Mouse (Mus musculus): ENCODE data around the gene Nrros. TPM values are rescaled to one million over a fixed set of nuclear protein-coding genes. Genes with fewer than 3 reads are reported as not detected.

The Nrros gene
- polyA plus RNA-seq, 1 experiment from 2014 or later = 6.6 TPM

GRCm38 (mm10) chr16:32115781-32116180, 49.6 kb downstream of the Nrros start:
- WGBS (ENCODE audit: insufficient replicate concordance) = 43% methylated on average over 6 of the region's 6 CpGs
- no peak overlapping the region for H3K27ac ChIP-seq (ENCODE audit: low read depth, low read length)
- peak overlapping the region; percentile 17; the same call in 1 of the 2 replicates for H3K4me2 ChIP-seq
- no peaks in the 10 kb centered on the region for H3K36me3 ChIP-seq (ENCODE audit: control insufficient read depth, insufficient read depth, low read length)
- H3K9ac ChIP-seq (ENCODE audit: low read depth, low read length) = no peak overlapping the region
- no peak for ATAC-seq (replicated peaks; ENCODE audit: insufficient number of reproducible peaks, low FRiP score, low TSS enrichment)
- H3K4me3 ChIP-seq (ENCODE audit: low read depth, low read length) = no peak overlapping the region
- H3K9me3 ChIP-seq (replicated peaks; ENCODE audit: control insufficient read depth, low read length) = no peaks in the 10 kb centered on the region
- H3K4me1 ChIP-seq (ENCODE audit: control insufficient read depth, insufficient read depth, low read length) = no peaks in the 10 kb centered on the region
- no peaks in the 10 kb centered on the region for H3K27me3 ChIP-seq (ENCODE audit: control insufficient read depth, insufficient read depth, low read length)

GRCm38 (mm10) chr16:32114968-32115695, 50.3 kb downstream of the Nrros start:
- Histone ChIP-seq H3K27me3 (ENCODE audit: control insufficient read depth, insufficient read depth, low read length) (no peaks in the 10 kb centered on the region), H3K9me3 (replicated peaks; ENCODE audit: control insufficient read depth, low read length) (no peaks in the 10 kb centered on the region), H3K9ac (ENCODE audit: low read depth, low read length) (no peak overlapping the region), H3K36me3 (ENCODE audit: control insufficient read depth, insufficient read depth, low read length) (no peaks in the 10 kb centered on the region), H3K4me1 (ENCODE audit: control insufficient read depth, insufficient read depth, low read length) (no peaks in the 10 kb centered on the region), H3K4me2 (peak overlapping the region; percentile 3; the same call in 1 of the 2 replicates), H3K27ac (ENCODE audit: low read depth, low read length) (no peak overlapping the region), H3K4me3 (ENCODE audit: low read depth, low read length) (no peak overlapping the region)
- WGBS (ENCODE audit: insufficient replicate concordance) = 18% methylated on average over 15 of the region's 15 CpGs
- no peak for ATAC-seq (replicated peaks; ENCODE audit: insufficient number of reproducible peaks, low FRiP score, low TSS enrichment)

GRCm38 (mm10) chr16:32114406-32114805, 51.0 kb downstream of the Nrros start:
- no peaks in the 10 kb centered on the region for H3K9me3 ChIP-seq (replicated peaks; ENCODE audit: control insufficient read depth, low read length)
- ATAC-seq (replicated peaks; ENCODE audit: insufficient number of reproducible peaks, low FRiP score, low TSS enrichment) = no peak
- H3K4me2 ChIP-seq = no peak overlapping the region
- H3K9ac ChIP-seq (ENCODE audit: low read depth, low read length) = no peak overlapping the region
- no peak overlapping the region for H3K27ac ChIP-seq (ENCODE audit: low read depth, low read length)
- H3K4me3 ChIP-seq (ENCODE audit: low read depth, low read length) = no peak overlapping the region
- H3K36me3 ChIP-seq (ENCODE audit: control insufficient read depth, insufficient read depth, low read length) = no peaks in the 10 kb centered on the region
- H3K4me1 ChIP-seq (ENCODE audit: control insufficient read depth, insufficient read depth, low read length) = no peaks in the 10 kb centered on the region
- no peaks in the 10 kb centered on the region for H3K27me3 ChIP-seq (ENCODE audit: control insufficient read depth, insufficient read depth, low read length)
- 76% methylated on average over 10 of the region's 10 CpGs for WGBS (ENCODE audit: insufficient replicate concordance)

GRCm38 (mm10) chr16:32113541-32114218, 51.7 kb downstream of the Nrros start:
- 0 out of 2 replicates have a peak overlapping the region, but pooled peaks have one; percentile 34 for H3K9ac ChIP-seq (ENCODE audit: low read depth, low read length)
- no peaks in the 10 kb centered on the region for H3K4me1 ChIP-seq (ENCODE audit: control insufficient read depth, insufficient read depth, low read length)
- H3K4me2 ChIP-seq = peak overlapping the region; percentile 43; the same call in 1 of the 2 replicates
- no peaks in the 10 kb centered on the region for H3K9me3 ChIP-seq (replicated peaks; ENCODE audit: control insufficient read depth, low read length)
- H3K4me3 ChIP-seq (ENCODE audit: low read depth, low read length) = no peak overlapping the region
- H3K27ac ChIP-seq (ENCODE audit: low read depth, low read length) = peak overlapping the region; percentile 57; the same call in 1 of the 2 replicates
- H3K36me3 ChIP-seq (ENCODE audit: control insufficient read depth, insufficient read depth, low read length) = no peaks in the 10 kb centered on the region
- 0 out of 2 replicates have a peak, but pooled peaks have one; percentile 65 for ATAC-seq (replicated peaks; ENCODE audit: insufficient number of reproducible peaks, low FRiP score, low TSS enrichment)
- no peaks in the 10 kb centered on the region for H3K27me3 ChIP-seq (ENCODE audit: control insufficient read depth, insufficient read depth, low read length)
- WGBS (ENCODE audit: insufficient replicate concordance) = 59% methylated on average over 23 of the region's 23 CpGs

GRCm38 (mm10) chr16:32110951-32111699, 54.3 kb downstream of the Nrros start:
- no peak for ATAC-seq (replicated peaks; ENCODE audit: insufficient number of reproducible peaks, low FRiP score, low TSS enrichment)
- H3K36me3 ChIP-seq (ENCODE audit: control insufficient read depth, insufficient read depth, low read length) = no peaks in the 10 kb centered on the region
- no peaks in the 10 kb centered on the region for H3K9me3 ChIP-seq (replicated peaks; ENCODE audit: control insufficient read depth, low read length)
- no peak overlapping the region for H3K9ac ChIP-seq (ENCODE audit: low read depth, low read length)
- H3K4me3 ChIP-seq (ENCODE audit: low read depth, low read length) = no peak overlapping the region
- 69% methylated on average over 15 of the region's 15 CpGs for WGBS (ENCODE audit: insufficient replicate concordance)
- no peaks in the 10 kb centered on the region for H3K27me3 ChIP-seq (ENCODE audit: control insufficient read depth, insufficient read depth, low read length)
- no peak overlapping the region for H3K4me2 ChIP-seq
- H3K4me1 ChIP-seq (ENCODE audit: control insufficient read depth, insufficient read depth, low read length) = no peaks in the 10 kb centered on the region
- no peak overlapping the region for H3K27ac ChIP-seq (ENCODE audit: low read depth, low read length)

- Histone ChIP-seq H3K27me3 (ENCODE audit: control insufficient read depth, insufficient read depth, low read length) (no peaks in the 10 kb centered on the region), H3K4me3 (ENCODE audit: low read depth, low read length) (no peak overlapping the region), H3K4me1 (ENCODE audit: control insufficient read depth, insufficient read depth, low read length) (no peaks in the 10 kb centered on the region), H3K4me2 (no peak overlapping the region), H3K36me3 (ENCODE audit: control insufficient read depth, insufficient read depth, low read length) (peaks cover 6% of the 10 kb centered on the region; the same call in 1 of the 2 replicates), H3K9ac (ENCODE audit: low read depth, low read length) (no peak overlapping the region), H3K9me3 (replicated peaks; ENCODE audit: control insufficient read depth, low read length) (no peaks in the 10 kb centered on the region), H3K27ac (ENCODE audit: low read depth, low read length) (no peak overlapping the region)
- 89% methylated on average over 2 of the region's 2 CpGs for WGBS (ENCODE audit: insufficient replicate concordance)
- no peak for ATAC-seq (replicated peaks; ENCODE audit: insufficient number of reproducible peaks, low FRiP score, low TSS enrichment)
These were observed 56.8 kb downstream of the Nrros start for GRCm38 (mm10) chr16:32108578-32108977.

GRCm38 (mm10) chr16:32108170-32108569, 57.2 kb downstream of the Nrros start:
- Histone ChIP-seq H3K4me3 (ENCODE audit: low read depth, low read length) (no peak overlapping the region), H3K36me3 (ENCODE audit: control insufficient read depth, insufficient read depth, low read length) (peaks cover 6% of the 10 kb centered on the region; the same call in 1 of the 2 replicates), H3K4me2 (no peak overlapping the region), H3K9ac (ENCODE audit: low read depth, low read length) (no peak overlapping the region), H3K27ac (ENCODE audit: low read depth, low read length) (no peak overlapping the region), H3K4me1 (ENCODE audit: control insufficient read depth, insufficient read depth, low read length) (no peaks in the 10 kb centered on the region), H3K9me3 (replicated peaks; ENCODE audit: control insufficient read depth, low read length) (no peaks in the 10 kb centered on the region), H3K27me3 (ENCODE audit: control insufficient read depth, insufficient read depth, low read length) (no peaks in the 10 kb centered on the region)
- no peak for ATAC-seq (replicated peaks; ENCODE audit: insufficient number of reproducible peaks, low FRiP score, low TSS enrichment)
- 76% methylated on average over 7 of the region's 7 CpGs for WGBS (ENCODE audit: insufficient replicate concordance)

GRCm38 (mm10) chr16:32107342-32108045, 57.9 kb downstream of the Nrros start:
- H3K36me3 ChIP-seq (ENCODE audit: control insufficient read depth, insufficient read depth, low read length) = peaks cover 9% of the 10 kb centered on the region; the same call in 1 of the 2 replicates

More at GRCm38 (mm10) chr16:32107342-32108045, 57.9 kb downstream of the Nrros start:
- no peak overlapping the region for H3K9ac ChIP-seq (ENCODE audit: low read depth, low read length)
- no peak overlapping the region for H3K4me3 ChIP-seq (ENCODE audit: low read depth, low read length)
- no peak for ATAC-seq (replicated peaks; ENCODE audit: insufficient number of reproducible peaks, low FRiP score, low TSS enrichment)
- H3K4me1 ChIP-seq (ENCODE audit: control insufficient read depth, insufficient read depth, low read length) = no peaks in the 10 kb centered on the region
- 83% methylated on average over 12 of the region's 12 CpGs for WGBS (ENCODE audit: insufficient replicate concordance)
- H3K4me2 ChIP-seq = no peak overlapping the region
- H3K9me3 ChIP-seq (replicated peaks; ENCODE audit: control insufficient read depth, low read length) = no peaks in the 10 kb centered on the region
- no peaks in the 10 kb centered on the region for H3K27me3 ChIP-seq (ENCODE audit: control insufficient read depth, insufficient read depth, low read length)
- H3K27ac ChIP-seq (ENCODE audit: low read depth, low read length) = no peak overlapping the region
